Mouse (Mus musculus): ENCODE results near the gene Chfr.

DNA sequence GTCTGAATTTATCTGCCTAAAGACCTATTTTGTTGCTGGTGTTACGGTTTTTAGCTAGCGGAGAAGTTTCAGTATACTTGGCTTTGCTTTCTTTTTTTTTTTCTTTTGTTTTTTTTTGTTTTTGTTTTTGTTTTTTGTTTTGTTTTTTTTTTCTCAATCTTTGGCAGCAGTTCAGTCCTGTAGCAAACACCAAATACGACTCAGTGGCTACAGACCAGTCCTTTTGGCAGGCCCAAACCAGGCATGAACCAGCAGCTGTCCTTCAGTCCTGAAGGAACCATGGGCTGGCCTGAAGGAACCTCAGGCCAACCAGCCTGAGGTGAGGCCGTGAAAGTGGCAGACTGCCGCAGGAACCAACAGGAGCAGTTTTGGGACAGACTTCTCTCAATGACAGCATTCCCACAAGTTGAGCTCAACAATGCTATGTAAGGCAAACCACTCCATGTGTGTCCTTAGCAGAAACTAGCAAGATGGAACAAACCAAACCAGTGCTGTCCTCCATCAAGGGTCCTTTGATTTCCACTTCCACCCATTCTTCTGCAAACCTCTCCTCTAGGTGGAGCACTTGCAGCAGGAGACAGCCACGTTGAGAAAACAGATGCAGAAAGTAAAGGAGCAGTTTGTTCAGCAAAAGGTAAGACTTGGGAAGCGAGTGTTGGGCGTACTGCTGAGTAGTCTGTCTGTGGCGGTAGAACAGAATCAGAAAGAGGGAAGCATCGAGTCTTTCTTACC lies 67.7 kb downstream of the Chfr start:
- TF ChIP-seq REST (IDR thresholded peaks at IDR 0.05; ENCODE audit: insufficient read depth, insufficient read length) (no peak), USF1 (IDR thresholded peaks at IDR 0.05; ENCODE audit: low read depth) (no peak), MYOD1 (IDR thresholded peaks at IDR 0.05; ENCODE audit: control insufficient read depth in 1 of 3, insufficient read length in 2 of 3, low read depth in 2 of 3) (no peak), MAX (IDR thresholded peaks at IDR 0.05; ENCODE audit: low read depth) (no peak), POLR2A (IDR thresholded peaks at IDR 0.05; ENCODE audit: insufficient read length, low read depth) (no peak), CEBPB (IDR thresholded peaks at IDR 0.05; ENCODE audit: insufficient read depth, poor library complexity, severe bottlenecking) (no peak), TCF12 (IDR thresholded peaks at IDR 0.05; ENCODE audit: insufficient read depth, poor library complexity, severe bottlenecking) (no peak), MYOG (IDR thresholded peaks at IDR 0.05; ENCODE audit: control insufficient read depth in 1 of 3, insufficient read depth in 1 of 3, insufficient read length in 2 of 3, low read depth in 2 of 3) (no peak), E2F4 (IDR thresholded peaks at IDR 0.05; ENCODE audit: insufficient read depth) (no peak)

Data from myocyte (in vitro differentiated cells).